Mouse (Mus musculus): Measurements from ENCODE around the gene Hist2h3b.
A peak's percentile ranks its signal among the peaks of the same experiment; 100 is the strongest.
"Not testable (repeated sequence)": the region's sequence is repeated elsewhere in the genome, so short reads cannot be mapped to it uniquely, and the experiment has no call there.

Gene Hist2h3b

DNA sequence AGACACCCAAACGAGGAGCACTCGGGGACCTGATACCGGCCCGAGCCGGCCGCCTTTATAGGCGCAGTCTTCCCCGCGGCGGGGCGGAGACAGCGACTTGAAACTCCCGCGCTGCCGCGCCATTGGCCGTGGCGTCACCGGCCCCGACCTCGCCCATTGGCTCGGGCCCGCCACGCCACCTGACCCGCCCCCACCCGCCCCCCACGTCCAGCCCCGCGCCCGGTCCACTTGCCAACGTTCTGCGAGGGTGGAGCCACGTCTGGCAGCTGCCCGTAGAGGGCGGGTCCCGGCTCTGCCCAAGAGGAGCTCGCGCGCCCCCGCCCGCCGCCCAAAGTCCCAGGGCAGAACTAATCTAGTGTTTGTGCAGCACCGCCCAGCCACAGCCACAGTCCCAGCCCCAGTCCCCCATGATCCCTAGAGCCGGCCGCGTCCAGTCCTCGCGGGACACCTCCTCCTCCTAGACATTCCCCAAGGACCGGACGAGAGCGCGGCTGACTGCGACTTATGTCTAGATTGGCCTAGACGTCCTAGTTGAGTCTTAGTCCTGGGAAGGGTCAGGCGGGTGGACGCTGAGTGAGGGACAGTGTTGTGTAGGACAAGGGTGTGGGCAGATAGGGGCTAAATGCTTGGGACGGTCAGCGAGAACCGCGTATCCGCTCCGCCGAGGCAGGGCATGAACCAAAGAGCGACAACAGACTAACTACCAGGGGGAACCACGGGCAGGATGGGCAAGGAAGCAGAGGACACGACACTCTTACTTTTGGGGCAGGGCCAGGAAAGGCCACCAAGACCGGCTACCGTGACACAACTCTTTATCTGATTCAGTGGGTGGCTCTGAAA, 29.3 kb upstream of the Hist2h3b start, which contains the start of gene Hist2h3c2:
Gene Hist2h3c2 (minus strand): TSS at position 174 of the 840 bp plus-strand sequence.
- not testable (repeated sequence) for DNase-seq (ENCODE audit: low spot score)

GRCm38 (mm10) chr3:96239949-96240798, 28.3 kb upstream of the Hist2h3b start, which contains the start of gene Hist2h2aa2:
TSS of gene Hist2h2aa2 (minus strand) at chr3:96240276.
- DNase-seq (ENCODE audit: low spot score) = peak; percentile 78

DNA sequence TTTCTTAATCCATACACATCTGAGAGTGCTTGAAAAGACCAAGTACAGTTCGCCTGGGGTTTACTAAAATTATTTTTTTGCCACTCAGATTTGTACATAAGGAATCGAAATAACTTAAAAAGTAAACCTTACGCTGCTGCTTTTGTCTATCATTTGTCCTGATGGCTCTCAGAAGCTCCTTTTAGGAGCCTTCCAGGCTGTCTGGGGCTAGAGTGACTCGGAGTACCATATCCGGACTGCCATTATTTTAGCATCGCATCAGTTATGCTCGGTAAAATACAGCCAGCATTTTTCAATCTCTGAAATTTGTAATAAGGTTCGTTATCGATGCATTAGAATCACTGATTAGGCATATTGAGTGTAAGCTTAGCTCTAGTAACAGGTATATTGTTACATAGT, 27.7 kb upstream of the Hist2h3b start:
- DNase-seq (ENCODE audit: low spot score) = no peak

- no peak for DNase-seq (ENCODE audit: low spot score)
Observed at GRCm38 (mm10) chr3:96243921-96244572, 24.4 kb upstream of the Hist2h3b start.

GRCm38 (mm10) chr3:96245003-96245886, 23.2 kb upstream of the Hist2h3b start, which contains the start of gene Hist2h2aa1:
TSS of gene Hist2h2aa1 (plus strand) at chr3:96245497.
- DNase-seq (ENCODE audit: low spot score) = peak; percentile 77

DNA sequence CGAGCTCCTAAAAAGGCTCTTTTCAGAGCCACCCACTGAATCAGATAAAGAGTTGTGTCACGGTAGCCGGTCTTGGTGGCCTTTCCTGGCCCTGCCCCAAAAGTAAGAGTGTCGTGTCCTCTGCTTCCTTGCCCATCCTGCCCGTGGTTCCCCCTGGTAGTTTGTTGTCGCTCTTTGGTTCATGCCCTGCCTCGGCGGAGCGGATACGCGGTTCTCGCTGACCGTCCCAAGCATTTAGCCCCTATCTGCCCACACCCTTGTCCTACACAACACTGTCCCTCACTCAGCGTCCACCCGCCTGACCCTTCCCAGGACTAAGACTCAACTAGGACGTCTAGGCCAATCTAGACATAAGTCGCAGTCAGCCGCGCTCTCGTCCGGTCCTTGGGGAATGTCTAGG, 22.4 kb upstream of the Hist2h3b start:
- DNase-seq (ENCODE audit: low spot score) = not testable (repeated sequence)

GRCm38 (mm10) chr3:96246427-96246856, 22.0 kb upstream of the Hist2h3b start, which contains the start of gene Hist2h3c1:
TSS of gene Hist2h3c1 (plus strand) at chr3:96246685.
- not testable (repeated sequence) for DNase-seq (ENCODE audit: low spot score)

- peak; percentile 31 for DNase-seq (ENCODE audit: low spot score)
Observed at GRCm38 (mm10) chr3:96247356-96248140, 20.9 kb upstream of the Hist2h3b start.

DNA sequence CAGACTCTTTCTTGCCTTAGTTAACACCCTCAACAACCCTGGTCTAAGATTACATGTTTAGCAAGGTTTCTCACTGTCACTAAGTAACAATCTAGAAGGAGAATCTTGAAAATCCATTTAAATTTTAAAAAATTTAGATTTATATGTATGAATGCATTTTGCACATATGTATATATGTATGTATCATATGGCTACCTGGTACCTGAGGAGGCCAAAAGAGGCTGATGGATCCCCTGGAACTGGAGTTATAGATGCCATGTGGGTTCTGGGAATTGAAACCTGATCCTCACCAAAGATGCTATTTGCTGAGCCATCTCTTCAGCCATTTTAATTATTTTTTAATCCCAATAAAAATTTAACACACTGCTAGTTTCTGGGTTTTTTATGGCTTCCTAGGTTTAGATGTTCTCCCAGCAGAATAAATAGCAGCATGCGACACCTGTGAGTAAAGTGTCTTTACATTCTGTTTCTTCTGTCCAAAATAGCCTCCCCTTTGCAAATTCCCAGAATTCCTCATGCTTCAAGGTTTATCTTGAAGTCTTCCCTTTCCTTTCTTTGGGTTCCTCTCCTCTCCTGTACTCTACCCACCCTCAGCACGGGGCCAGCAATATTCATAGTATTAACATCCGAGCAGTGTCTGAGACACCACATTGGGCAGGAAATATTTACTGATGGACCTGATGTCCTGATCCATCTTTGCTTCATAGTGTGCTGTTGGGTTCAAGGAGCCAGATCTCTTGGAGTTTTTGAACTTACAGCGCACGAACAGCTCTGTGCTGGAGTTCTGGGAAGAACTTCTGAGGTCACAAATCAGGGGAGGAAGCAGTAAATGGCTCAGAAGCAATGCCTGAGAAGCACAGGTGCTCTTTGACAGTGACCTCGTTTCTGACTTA, 20.1 kb upstream of the Hist2h3b start:
- DNase-seq (ENCODE audit: low spot score) = peak; percentile 44

GRCm38 (mm10) chr3:96249034-96249345, 19.5 kb upstream of the Hist2h3b start:
- DNase-seq (ENCODE audit: low spot score) = no peak

- DNase-seq (ENCODE audit: low spot score) = no peak
Observed at GRCm38 (mm10) chr3:96250890-96251289, 17.6 kb upstream of the Hist2h3b start.

DNA sequence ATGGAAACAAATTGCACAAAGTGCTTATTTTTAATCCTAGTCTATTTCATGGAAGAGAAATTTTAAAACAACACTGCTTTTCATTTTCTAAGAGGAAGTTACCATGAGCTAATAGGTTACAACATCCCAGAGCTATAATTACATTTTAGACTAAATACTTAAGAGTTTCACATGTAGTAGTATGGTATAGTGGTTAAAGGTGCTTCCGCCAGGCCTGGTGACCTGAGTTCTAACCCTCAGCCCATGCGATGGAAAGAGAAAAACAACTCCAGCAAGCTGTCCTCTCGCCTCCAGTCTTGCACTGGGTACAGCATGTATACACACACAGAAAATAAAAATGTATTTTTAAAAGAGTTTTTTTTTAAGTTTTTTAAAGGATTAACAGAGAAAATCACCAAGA, 16.7 kb upstream of the Hist2h3b start:
- DNase-seq (ENCODE audit: low spot score) = no peak

- peak; percentile 80 for DNase-seq (ENCODE audit: low spot score)
Observed at GRCm38 (mm10) chr3:96254683-96255355, 13.6 kb upstream of the Hist2h3b start.

GRCm38 (mm10) chr3:96255926-96256593, 12.4 kb upstream of the Hist2h3b start:
- DNase-seq (ENCODE audit: low spot score) = no peak

GRCm38 (mm10) chr3:96257190-96257589, 11.3 kb upstream of the Hist2h3b start:
- no peak for DNase-seq (ENCODE audit: low spot score)

DNA sequence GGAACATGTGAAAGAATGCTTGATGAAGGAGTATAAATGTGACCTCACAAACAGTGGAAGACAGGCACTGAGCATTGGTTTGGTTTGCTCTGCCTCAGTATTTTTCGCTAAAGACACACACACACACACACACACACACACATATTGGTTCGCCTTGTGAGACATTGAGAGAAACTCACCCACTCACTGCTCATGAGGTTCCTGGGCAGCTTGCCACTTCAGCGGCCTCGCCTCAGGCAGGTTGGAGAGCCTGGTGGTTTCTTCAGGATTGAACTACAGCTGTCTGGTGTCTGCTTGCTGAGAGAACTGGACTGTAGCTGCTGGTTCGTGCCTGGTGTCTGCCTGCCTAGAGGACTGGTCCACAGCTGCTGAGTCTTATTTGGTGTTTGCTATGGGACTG, 8.2 kb upstream of the Hist2h3b start:
- DNase-seq (ENCODE audit: low spot score) = no peak

GRCm38 (mm10) chr3:96261623-96262022, 6.8 kb upstream of the Hist2h3b start:
- DNase-seq (ENCODE audit: low spot score) = no peak

DNA sequence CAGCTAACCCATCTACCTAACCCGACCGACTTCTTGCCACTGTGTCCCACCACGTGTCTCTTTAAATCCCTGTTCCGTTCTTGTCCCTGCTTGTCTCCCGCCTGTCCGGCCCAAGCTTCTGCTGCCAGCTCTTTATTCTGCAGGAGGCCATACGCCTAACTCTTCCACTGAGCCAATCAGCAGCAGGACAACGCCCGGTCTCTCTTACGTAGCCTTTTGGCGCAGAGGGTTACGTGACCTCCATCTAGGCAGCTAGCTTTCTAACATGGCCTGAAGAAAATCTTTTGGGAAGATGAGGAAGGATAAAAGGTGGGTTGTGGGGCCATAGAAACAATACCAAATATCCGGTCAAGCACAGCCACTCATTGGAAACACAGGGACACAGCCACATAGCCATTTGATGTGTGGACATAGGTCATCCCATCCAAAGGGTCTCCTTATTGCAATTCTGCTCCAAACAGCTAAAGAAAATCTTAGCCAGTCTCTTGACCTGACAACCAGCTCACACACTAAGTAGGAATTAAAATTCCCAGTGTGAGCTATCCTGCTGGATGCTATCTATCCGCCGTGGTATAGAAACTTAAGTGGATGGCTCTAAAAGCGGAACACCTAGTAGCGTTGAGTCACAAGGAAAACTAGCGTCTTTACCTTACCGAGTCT, 6.1 kb upstream of the Hist2h3b start:
- DNase-seq (ENCODE audit: low spot score) = peak; percentile 92
